In the genomic region with DNA sequence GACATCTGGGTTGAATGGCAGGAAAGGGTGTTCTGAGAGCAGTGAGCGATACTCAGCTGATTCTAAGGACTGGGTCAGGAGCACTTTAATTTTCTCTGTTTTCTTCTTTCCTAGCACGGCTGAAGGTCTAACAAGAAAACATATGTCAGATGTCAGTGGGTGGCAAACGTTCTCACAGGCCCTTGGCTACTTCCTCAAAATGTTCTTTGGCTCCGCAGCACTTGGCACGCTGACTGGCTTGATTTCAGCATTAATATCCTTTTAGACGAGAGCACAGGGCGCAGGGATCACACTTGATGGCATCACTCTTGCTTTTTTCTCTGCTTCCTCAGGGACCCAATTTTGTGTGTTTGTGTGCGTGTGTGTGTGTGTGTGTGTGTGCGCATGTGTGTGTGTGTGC, we compare ENCODE assay signal across 17 mouse cellular contexts. TPM values are rescaled to one million over a fixed set of nuclear protein-coding genes. Genes with fewer than 3 reads are reported as not detected.
DNase-seq lines count a peak whose midpoint lies in the region; ATAC-seq and TF ChIP-seq lines count a peak whose summit lies in the region.
"Had no signal": no experiment of that assay in that cellular context is flagged by ENCODE, and none has a peak within 500 bp of the region (broad histone marks: within the 10 kb centered on the region; RNA-seq: fewer than 3 reads in every experiment).

No protein-coding gene starts in this region.

- 64% methylated on average over 9 of the region's 9 CpGs for WGBS in hindbrain, postnatal 0 days
- WGBS in hindbrain, embryonic 13.5 days, result 91% methylated on average over 9 of the region's 9 CpGs
- 84% methylated on average over 9 of the region's 9 CpGs for WGBS in neural tube, embryonic 15.5 days

- peak; percentile 45 for DNase-seq in hindbrain, postnatal 0 days (ENCODE audit: low spot score)
- peak; percentile 93 for DNase-seq in cerebellum, adult 11-12 months
- DNase-seq in cerebellum, postnatal 25 days, result peak; percentile 86 to 89
- DNase-seq in right cerebral cortex, adult 18-20 months, result no peak
- DNase-seq: B cell, adult 2 months; embryo, embryonic 11 days; heart, postnatal 4 days; kidney, adult 2 months; kidney, postnatal 14 days; thymus, adult 18-20 months had no signal

- H3K27ac ChIP-seq in hindbrain, postnatal 0 days, result no peak overlapping the region
- no peak overlapping the region; the same call in 1 of the 2 replicates for H3K27ac ChIP-seq in hindbrain, embryonic 13.5 days
- no peak overlapping the region for H3K27ac ChIP-seq in neural tube, embryonic 15.5 days (replicated peaks)
- H3K27ac ChIP-seq: embryonic facial prominence, embryonic 15.5 days; limb, embryonic 15.5 days; midbrain, embryonic 12.5 days had no signal

- H3K4me3 ChIP-seq in hindbrain, postnatal 0 days (ENCODE audit: low read length), result no peak overlapping the region
- no peak overlapping the region for H3K4me3 ChIP-seq in hindbrain, embryonic 13.5 days
- no peak overlapping the region for H3K4me3 ChIP-seq in neural tube, embryonic 15.5 days (replicated peaks)
- H3K4me3 ChIP-seq: embryonic facial prominence, embryonic 15.5 days; limb, embryonic 15.5 days; midbrain, embryonic 12.5 days had no signal

- peaks cover 13% of the 10 kb centered on the region for H3K36me3 ChIP-seq in hindbrain, postnatal 0 days (ENCODE audit: insufficient read depth, low read length)
- H3K36me3 ChIP-seq in hindbrain, embryonic 13.5 days, result peaks cover 89% of the 10 kb centered on the region
- peaks cover 66% of the 10 kb centered on the region for H3K36me3 ChIP-seq in neural tube, embryonic 15.5 days

- ATAC-seq in hindbrain, postnatal 0 days, result no peak
- no peak for ATAC-seq in hindbrain, embryonic 13.5 days (ENCODE audit: low FRiP score)
- ATAC-seq in megakaryocyte progenitor cell, adult 5-6 weeks (replicated peaks; ENCODE audit: poor library complexity), result peak; percentile 48; the same call in 1 of the 2 replicates
- no peak for ATAC-seq in neural tube, embryonic 15.5 days (ENCODE audit: low FRiP score)
- ATAC-seq: Patski had no signal

- H3K4me1 ChIP-seq in hindbrain, postnatal 0 days (ENCODE audit: insufficient read depth, low read length), result no peaks in the 10 kb centered on the region
- 0 out of 2 replicates have a peak, but pooled peaks cover 3% of the 10 kb centered on the region for H3K4me1 ChIP-seq in hindbrain, embryonic 13.5 days (replicated peaks)
- no peaks in the 10 kb centered on the region for H3K4me1 ChIP-seq in neural tube, embryonic 15.5 days
- H3K4me1 ChIP-seq: embryonic facial prominence, embryonic 15.5 days; limb, embryonic 15.5 days; midbrain, embryonic 12.5 days had no signal

- H3K9ac ChIP-seq in hindbrain, postnatal 0 days (replicated peaks; ENCODE audit: low read length), result no peak overlapping the region
- H3K9ac ChIP-seq in hindbrain, embryonic 13.5 days, result no peak overlapping the region
- H3K9ac ChIP-seq in neural tube, embryonic 15.5 days (replicated peaks), result no peak overlapping the region
- H3K9ac ChIP-seq: embryonic facial prominence, embryonic 15.5 days; limb, embryonic 15.5 days; midbrain, embryonic 12.5 days had no signal

- no peaks in the 10 kb centered on the region for H3K27me3 ChIP-seq in hindbrain, postnatal 0 days (ENCODE audit: insufficient read depth, low read length)
- H3K27me3 ChIP-seq in hindbrain, embryonic 13.5 days, result no peaks in the 10 kb centered on the region
- no peaks in the 10 kb centered on the region for H3K27me3 ChIP-seq in neural tube, embryonic 15.5 days (replicated peaks)
- H3K27me3 ChIP-seq: embryonic facial prominence, embryonic 15.5 days; limb, embryonic 15.5 days; midbrain, embryonic 12.5 days; Patski had no signal

- no peak for TF ChIP-seq CTCF in hindbrain, postnatal 0 days (IDR thresholded peaks at IDR 0.05; ENCODE audit: low read depth)

- H3K9me3 ChIP-seq in hindbrain, postnatal 0 days (ENCODE audit: low read length), result no peaks in the 10 kb centered on the region
- H3K9me3 ChIP-seq in hindbrain, embryonic 13.5 days, result no peaks in the 10 kb centered on the region
- no peaks in the 10 kb centered on the region for H3K9me3 ChIP-seq in neural tube, embryonic 15.5 days (replicated peaks)
- H3K9me3 ChIP-seq: embryonic facial prominence, embryonic 15.5 days; limb, embryonic 15.5 days; midbrain, embryonic 12.5 days had no signal

- H3K4me2 ChIP-seq in hindbrain, postnatal 0 days (ENCODE audit: low read depth, low read length), result no peak overlapping the region
- no peak overlapping the region for H3K4me2 ChIP-seq in hindbrain, embryonic 13.5 days
- no peak overlapping the region for H3K4me2 ChIP-seq in neural tube, embryonic 15.5 days
- H3K4me2 ChIP-seq: embryonic facial prominence, embryonic 15.5 days; limb, embryonic 15.5 days; midbrain, embryonic 12.5 days had no signal

RNA-seq across cellular contexts. Expression of gene Rnf114, which starts 35.2 kb away (rescaled TPM):
- 68.7 and 89.6 TPM in 2 replicates for total RNA-seq in hindbrain, postnatal 0 days (2014; rRNA removed)
- 79.8 and 85.8 TPM in 2 replicates for polyA plus RNA-seq in hindbrain, postnatal 0 days (2015; fragmentation: Nextera tagmentation; extraction: Ambion mirVana)
- polyA plus RNA-seq in hindbrain, embryonic 13.5 days (2015; fragmentation: Nextera tagmentation; extraction: Ambion mirVana), result 139 TPM in 2 replicates
- 31.5 and 39.0 TPM in 2 replicates for total RNA-seq in megakaryocyte progenitor cell, adult 5-6 weeks (2015)
- total RNA-seq in megakaryocyte progenitor cell, adult 5-6 weeks (2017), result 18.7 and 18.9 TPM in 2 replicates
- 98.4 and 106 TPM in 2 replicates for polyA plus RNA-seq in neural tube, embryonic 15.5 days (2015; fragmentation: Nextera tagmentation; extraction: Ambion mirVana)

RNA-seq across cellular contexts. Expression of gene Spata2, which starts 35.5 kb away (rescaled TPM):
- 41.3 and 45.6 TPM in 2 replicates for total RNA-seq in hindbrain, postnatal 0 days (2014; rRNA removed)
- 27.6 and 29.4 TPM in 2 replicates for polyA plus RNA-seq in hindbrain, postnatal 0 days (2015; fragmentation: Nextera tagmentation; extraction: Ambion mirVana)
- polyA plus RNA-seq in hindbrain, embryonic 13.5 days (2015; fragmentation: Nextera tagmentation; extraction: Ambion mirVana), result 24.6 and 26.0 TPM in 2 replicates
- total RNA-seq in megakaryocyte progenitor cell, adult 5-6 weeks (2015), result 10.5 and 11.8 TPM in 2 replicates
- 7.4 and 7.7 TPM in 2 replicates for total RNA-seq in megakaryocyte progenitor cell, adult 5-6 weeks (2017)
- 27.0 and 28.6 TPM in 2 replicates for polyA plus RNA-seq in neural tube, embryonic 15.5 days (2015; fragmentation: Nextera tagmentation; extraction: Ambion mirVana)

RNA-seq across cellular contexts. Expression of gene Slc9a8, which starts 35.7 kb away (rescaled TPM):
- 41.8 and 43.1 TPM in 2 replicates for total RNA-seq in hindbrain, postnatal 0 days (2014; rRNA removed)
- polyA plus RNA-seq in hindbrain, postnatal 0 days (2015; fragmentation: Nextera tagmentation; extraction: Ambion mirVana), result 17.4 and 17.9 TPM in 2 replicates
- 21.2 and 22.7 TPM in 2 replicates for polyA plus RNA-seq in hindbrain, embryonic 13.5 days (2015; fragmentation: Nextera tagmentation; extraction: Ambion mirVana)
- 25.5 and 37.4 TPM in 2 replicates for total RNA-seq in megakaryocyte progenitor cell, adult 5-6 weeks (2015)
- 17.9 and 25.3 TPM in 2 replicates for total RNA-seq in megakaryocyte progenitor cell, adult 5-6 weeks (2017)
- 21.2 and 22.1 TPM in 2 replicates for polyA plus RNA-seq in neural tube, embryonic 15.5 days (2015; fragmentation: Nextera tagmentation; extraction: Ambion mirVana)
